Mouse (Mus musculus): ENCODE data around the gene Dars2.

DNA sequence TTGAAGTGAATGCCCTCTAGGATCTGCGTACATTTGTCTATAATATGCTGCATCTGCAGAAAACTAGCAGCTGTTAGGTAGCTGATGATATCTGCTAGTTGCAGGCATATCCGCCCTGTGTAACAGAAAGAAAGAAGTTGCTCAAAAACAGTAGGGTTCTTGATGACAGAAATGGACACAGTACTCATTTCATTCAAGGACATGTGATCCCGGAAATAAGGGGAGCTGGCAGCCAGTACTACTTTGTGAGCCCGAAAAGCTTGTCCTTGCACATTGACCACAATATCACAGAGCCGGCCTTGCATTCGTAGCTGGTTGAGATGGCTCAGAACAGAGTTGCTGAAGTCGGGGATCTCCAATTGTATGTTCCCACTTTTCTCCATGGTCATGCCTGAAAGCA is 38.1 kb downstream of the Dars2 start:
- TF ChIP-seq EP300 (IDR thresholded peaks at IDR 0.05; ENCODE audit: insufficient read depth, low read depth, low read length) = no peak
- no peak for TF ChIP-seq CTCF (IDR thresholded peaks at IDR 0.05)
